Comparison of ENCODE assay signal across 8 mouse cellular contexts in genomic region chr2:32881723-32882122, GRCm38 (mm10). TPM values are rescaled to one million over a fixed set of nuclear protein-coding genes. Genes with fewer than 3 reads are reported as not detected.
DNase-seq lines count a peak whose midpoint lies in the region; TF ChIP-seq lines count a peak whose summit lies in the region.

No protein-coding gene starts in this region.

- peak overlapping the region; percentile 82 for H3K27ac ChIP-seq in heart, embryonic 10.5 days
- H3K27ac ChIP-seq in kidney, adult 2 months (ENCODE audit: insufficient read depth, low read depth, low read length), result peak overlapping the region; percentile 93

- peak overlapping the region; percentile 2; the same call in 1 of the 2 replicates for H3K4me3 ChIP-seq in heart, embryonic 10.5 days
- H3K4me3 ChIP-seq in kidney, adult 2 months (ENCODE audit: insufficient read depth, low read depth, low read length), result no peak overlapping the region
- H3K4me3 ChIP-seq in lung, adult 2 months (replicated peaks; ENCODE audit: extremely low read depth, low read depth, low read length), result no peak overlapping the region

- TF ChIP-seq CTCF in kidney, adult 2 months (conservative IDR thresholded peaks at IDR 0.05; ENCODE audit: insufficient read depth, insufficient read length, low read depth, low read length), result no peak
- no peak for TF ChIP-seq CTCF in lung, adult 2 months (IDR thresholded peaks at IDR 0.05; ENCODE audit: insufficient read depth, low read length)

- H3K9me3 ChIP-seq in heart, embryonic 10.5 days, result no peaks in the 10 kb centered on the region

- 34% methylated on average over 3 of the region's 3 CpGs for WGBS in heart, embryonic 10.5 days
- WGBS in kidney, adult 2 months, result 21% methylated on average over 3 of the region's 3 CpGs
- WGBS in lung, adult 2 months, result 10% methylated on average over 3 of the region's 3 CpGs

- TF ChIP-seq POLR2A in kidney, adult 2 months (IDR thresholded peaks at IDR 0.05; ENCODE audit: low read depth, low read length), result no peak
- no peak for TF ChIP-seq POLR2A in lung, adult 2 months (IDR thresholded peaks at IDR 0.05; ENCODE audit: borderline replicate concordance, extremely low read depth, low read depth, low read length)

- DNase-seq in retina, postnatal 1 day, result peak; percentile 67
- no peak for DNase-seq in retina, embryonic 14.5 days (ENCODE audit: low spot score)
- DNase-seq in cerebellum, postnatal 14 days, result peak; percentile 62 to 82
- no peak for DNase-seq in heart, embryonic 10.5 days (ENCODE audit: low spot score)
- peak; percentile 94 for DNase-seq in kidney, adult 2 months
- peak; percentile 79 for DNase-seq in lung, adult 2 months
- peak; percentile 63 for DNase-seq in ovary, postnatal 36 days (ENCODE audit: low spot score)
- no peak for DNase-seq in embryo, embryonic 10 days (ENCODE audit: low spot score)

- peaks cover 96% of the 10 kb centered on the region for H3K4me1 ChIP-seq in heart, embryonic 10.5 days
- H3K4me1 ChIP-seq in kidney, adult 2 months (ENCODE audit: control insufficient read depth, insufficient read depth, low read length), result peaks cover 29% of the 10 kb centered on the region
- peaks cover 41% of the 10 kb centered on the region for H3K4me1 ChIP-seq in lung, adult 2 months (ENCODE audit: control insufficient read depth, insufficient read depth, low read length)

- no peaks in the 10 kb centered on the region for H3K27me3 ChIP-seq in heart, embryonic 10.5 days (ENCODE audit: insufficient read depth, poor library complexity, severe bottlenecking)
- H3K27me3 ChIP-seq in kidney, adult 2 months (replicated peaks; ENCODE audit: control insufficient read depth, insufficient read depth, low read length), result no peaks in the 10 kb centered on the region

- H3K36me3 ChIP-seq in heart, embryonic 10.5 days, result peaks cover 5% of the 10 kb centered on the region
- no peaks in the 10 kb centered on the region for H3K36me3 ChIP-seq in kidney, adult 2 months (ENCODE audit: control insufficient read depth, insufficient read depth, low read length)

RNA-seq across cellular contexts. Expression of gene Fam129b, which starts 5.8 kb away (rescaled TPM):
- polyA plus RNA-seq in heart, embryonic 10.5 days (2016; fragmentation: Nextera tagmentation; extraction: Ambion mirVana), result 47.1 and 55.5 TPM in 2 replicates
- 32.3 and 33.4 TPM in 2 replicates for polyA plus RNA-seq in kidney, adult 2 months (2012; rRNA removed)
- polyA plus RNA-seq in lung, adult 2 months (2012; rRNA removed), result 205 and 224 TPM in 2 replicates

RNA-seq across cellular contexts. Expression of gene Stxbp1, which starts 34.7 kb away (rescaled TPM):
- polyA plus RNA-seq in heart, embryonic 10.5 days (2016; fragmentation: Nextera tagmentation; extraction: Ambion mirVana), result 19.1 and 21.6 TPM in 2 replicates
- 10.2 and 13.2 TPM in 2 replicates for polyA plus RNA-seq in kidney, adult 2 months (2012; rRNA removed)
- 26.3 and 37.9 TPM in 2 replicates for polyA plus RNA-seq in lung, adult 2 months (2012; rRNA removed)

Comparison
In these comparisons a context has a peak if more than half of its experiments do, and no peak if none do; other contexts are left out.
1. DNase-seq: peak in retina, postnatal 1 day (single experiment), cerebellum, postnatal 14 days (2 of 2), kidney, adult 2 months (single experiment), lung, adult 2 months (single experiment) and ovary, postnatal 36 days (single experiment); none in retina, embryonic 14.5 days (single experiment), heart, embryonic 10.5 days (single experiment) and embryo, embryonic 10 days (single experiment).